Mouse (Mus musculus) stomach, postnatal 0 days (tissue): ENCODE results near the gene Apip. TPM values are rescaled to one million over a fixed set of nuclear protein-coding genes. Genes with fewer than 3 reads are reported as not detected.
A peak's percentile ranks its signal among the peaks of the same experiment; 100 is the strongest.

Source experiments
- ATAC-seq: fragments of 200-750 bp; cut with Nextera tagmentation; 2 replicates; pipeline ENCODE4 v1.8.0; 2017; ENCODE audit not compliant: low FRiP score, low TSS enrichment
- DNase-seq: peaks from one replicate; pipeline ENCODE4 v3.0.0-alpha.2; 2016; ENCODE audit warnings: low spot score
- H3K27ac ChIP-seq: fragments of 300-500 bp; sonication (generic); replicated peaks from 2 replicates; pipeline ENCODE4 v1.5.1; 2014; ENCODE audit warnings: mild to moderate bottlenecking, control low read depth
- H3K27me3 ChIP-seq: fragments of 300-500 bp; sonication (generic); 2 replicates; pipeline ENCODE4 v1.6.1; 2014; ENCODE audit warnings: low read length; ENCODE audit not compliant: control insufficient read depth, insufficient read depth
- H3K36me3 ChIP-seq: fragments of 300-500 bp; sonication (generic); 2 replicates; pipeline ENCODE4 v1.6.1; 2014; ENCODE audit warnings: low read length, mixed read lengths; ENCODE audit not compliant: control insufficient read depth, insufficient read depth
- H3K4me1 ChIP-seq: fragments of 300-500 bp; sonication (generic); replicated peaks from 2 replicates; pipeline ENCODE4 v1.6.1; 2014; ENCODE audit warnings: antibody characterized with exemption; ENCODE audit not compliant: control insufficient read depth, insufficient read depth
- H3K4me2 ChIP-seq: fragments of 300-500 bp; sonication (generic); replicated peaks from 2 replicates; pipeline ENCODE4 v1.6.1; 2014; ENCODE audit warnings: low read depth, mild to moderate bottlenecking, control low read depth, moderate library complexity
- H3K4me3 ChIP-seq: fragments of 300-500 bp; sonication (generic); 2 replicates; pipeline ENCODE4 v1.5.1; 2014; ENCODE audit warnings: low read depth, low read length, control low read depth
- H3K9ac ChIP-seq: fragments of 300-500 bp; sonication (generic); 2 replicates; pipeline ENCODE4 v1.6.1; 2014; ENCODE audit warnings: mild to moderate bottlenecking, low read length, control low read depth, mixed read lengths
- H3K9me3 ChIP-seq: fragments of 300-500 bp; sonication (generic); 2 replicates; pipeline ENCODE4 v1.6.1; 2016; ENCODE audit warnings: low read length; ENCODE audit not compliant: control insufficient read depth
- CTCF ChIP-seq: IDR thresholded peaks from 2 replicates; pipeline ENCODE4 v1.5.1; 2016; ENCODE audit warnings: antibody characterized with exemption, low read depth, mild to moderate bottlenecking, moderate library complexity
- EP300 ChIP-seq: optimal IDR thresholded peaks from 2 replicates; pipeline ENCODE3; 2016; ENCODE audit warnings: antibody characterized with exemption
- WGBS: fragments of 180-500 bp; shearing (Covaris S2); extraction: QIAGEN DNeasy Blood & Tissue Kit; methylation state at CpG from one replicate; pipeline ENCODE4 v1.1.7; 2014; 5-methylcytosine and 5-hydroxymethylcytosine counted together
- polyA plus RNA-seq: library from polyadenylated mRNA; unstranded; fragments of >200 nt; fragmentation: Nextera tagmentation; extraction: Ambion mirVana; gene quantifications from 2 replicates; pipeline ENCODE4 v1.2.1, GENCODE M21; 2015

Gene Apip
- polyA plus RNA-seq = 31.8 and 32.2 TPM in 2 replicates

GRCm38 (mm10) chr2:103073219-103073982 is at the start of gene Apip, which contains the start of gene Pdhx:
TSS of gene Apip (plus strand) at chr2:103073675.
TSS of gene Pdhx (minus strand) at chr2:103073513.
- H3K4me3 ChIP-seq = peak within 1 kb of the TSS; percentile 82
- H3K9ac ChIP-seq = peak within 1 kb of the TSS; percentile 85
- DNase-seq (peak; percentile 100), ATAC-seq (peak; percentile 100)
- peak within 1 kb of the TSS; percentile 88 for H3K27ac ChIP-seq
- H3K36me3 ChIP-seq = no peaks in the 10 kb centered on the region
- H3K9me3 ChIP-seq = no peaks in the 10 kb centered on the region
- H3K27me3 ChIP-seq = no peaks in the 10 kb centered on the region
- TF ChIP-seq CTCF (no peak), EP300 (no peak)
- WGBS = under 1% methylated on average over 54 of the region's 55 CpGs
- peak within 1 kb of the TSS; percentile 75 for H3K4me2 ChIP-seq
- H3K4me1 ChIP-seq = peaks cover 3% of the 10 kb centered on the region; the same call in 1 of the 2 replicates

DNA sequence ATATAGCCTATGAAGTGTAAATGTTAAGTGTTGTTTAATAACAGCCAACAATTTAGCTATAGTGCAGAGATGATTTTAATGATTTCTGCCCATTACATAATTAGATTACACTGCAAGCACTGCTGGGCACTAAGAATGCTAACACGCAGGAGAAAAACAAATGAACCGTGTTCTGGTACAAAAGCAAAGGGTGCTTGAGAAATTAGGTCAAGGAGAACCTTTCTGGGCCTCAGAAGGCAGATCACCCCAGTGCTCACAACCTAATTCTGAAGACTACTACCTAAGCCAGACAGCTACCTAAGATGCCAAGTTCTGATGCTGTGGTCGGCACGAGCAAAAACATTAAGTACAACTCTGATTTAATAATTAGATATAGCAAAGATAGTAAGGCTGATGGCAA is 35.6 kb upstream of the Apip start:
- WGBS = 91% methylated on average over 4 of the region's 4 CpGs
- Histone ChIP-seq H3K36me3 (0 out of 2 replicates have a peak, but pooled peaks cover 2% of the 10 kb centered on the region), H3K9me3 (no peaks in the 10 kb centered on the region), H3K27ac (no peak overlapping the region), H3K4me3 (no peak overlapping the region), H3K4me1 (no peaks in the 10 kb centered on the region), H3K4me2 (no peak overlapping the region), H3K27me3 (no peaks in the 10 kb centered on the region), H3K9ac (no peak overlapping the region)
- TF ChIP-seq CTCF = no peak
- no peak for TF ChIP-seq EP300
- DNase-seq (no peak), ATAC-seq (no peak)

DNA sequence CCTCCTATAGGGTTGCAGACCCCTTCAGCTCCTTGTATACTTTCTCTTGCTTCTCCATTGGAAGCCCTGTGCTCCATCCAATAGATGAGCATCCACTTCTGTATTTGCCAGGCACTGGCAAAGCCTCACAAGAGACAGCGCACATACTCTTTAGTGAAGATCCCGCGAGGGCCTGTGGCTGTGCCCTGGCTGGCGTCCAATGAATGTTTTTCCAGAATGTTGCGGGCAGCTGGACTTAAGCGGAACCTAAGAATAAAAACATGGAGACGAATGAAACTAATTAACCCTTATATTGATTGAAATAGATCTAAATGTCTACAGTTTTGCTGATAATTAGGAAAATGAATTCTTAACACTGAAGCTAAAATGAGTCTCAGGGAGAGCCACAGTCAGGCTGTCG is 32.6 kb upstream of the Apip start:
- 69% methylated on average over 8 of the region's 8 CpGs for WGBS
- no peak for TF ChIP-seq CTCF

DNA sequence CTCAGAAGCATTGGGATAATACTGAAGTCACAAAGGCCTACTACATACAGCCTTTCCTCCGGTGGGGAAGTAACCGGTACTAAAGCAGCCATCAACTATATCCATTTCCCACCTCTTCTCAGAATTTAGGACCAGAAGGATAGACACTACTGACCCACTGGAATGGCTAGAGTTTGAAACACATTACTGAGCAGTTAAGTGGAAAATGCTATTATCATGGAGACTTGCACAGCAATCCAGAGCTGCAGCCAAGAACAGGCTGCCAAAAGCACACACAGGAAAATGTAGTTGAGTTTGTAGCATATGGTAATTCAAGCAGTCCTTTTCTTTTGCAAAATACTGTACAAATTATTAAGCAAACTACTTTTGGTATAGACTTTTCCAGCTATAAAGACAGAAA is 28.2 kb upstream of the Apip start:
- ATAC-seq (no peak), DNase-seq (no peak)
- Histone ChIP-seq H3K9me3 (no peaks in the 10 kb centered on the region), H3K27me3 (no peaks in the 10 kb centered on the region), H3K27ac (no peak overlapping the region), H3K9ac (no peak overlapping the region), H3K4me2 (no peak overlapping the region), H3K4me3 (no peak overlapping the region), H3K4me1 (no peaks in the 10 kb centered on the region), H3K36me3 (no peaks in the 10 kb centered on the region)
- TF ChIP-seq CTCF (no peak), EP300 (no peak)
- 91% methylated on average over 2 of the region's 2 CpGs for WGBS

More for the DNA sequence above, 32.6 kb upstream of the Apip start:
- no peak overlapping the region for H3K4me3 ChIP-seq
- no peaks in the 10 kb centered on the region for H3K36me3 ChIP-seq
- H3K9ac ChIP-seq = no peak overlapping the region
- no peak overlapping the region for H3K4me2 ChIP-seq
- DNase-seq (no peak), ATAC-seq (no peak)
- no peak overlapping the region for H3K27ac ChIP-seq
- no peaks in the 10 kb centered on the region for H3K4me1 ChIP-seq
- H3K27me3 ChIP-seq = no peaks in the 10 kb centered on the region
- no peaks in the 10 kb centered on the region for H3K9me3 ChIP-seq

- Histone ChIP-seq H3K27me3 (no peaks in the 10 kb centered on the region), H3K9me3 (no peaks in the 10 kb centered on the region), H3K4me3 (no peak overlapping the region), H3K4me2 (no peak overlapping the region), H3K9ac (no peak overlapping the region), H3K36me3 (no peaks in the 10 kb centered on the region; the same call in 1 of the 2 replicates), H3K27ac (no peak overlapping the region), H3K4me1 (no peaks in the 10 kb centered on the region)
- ATAC-seq = no peak
- no peak for DNase-seq
- WGBS = 78% methylated on average over 19 of the region's 19 CpGs
- TF ChIP-seq CTCF = no peak
- TF ChIP-seq EP300 = no peak
Measured at GRCm38 (mm10) chr2:103051937-103052893, 21.3 kb upstream of the Apip start.
